Mouse (Mus musculus) liver, adult 2 months (tissue): ENCODE measurements around the gene Fam71a.

Experiments used
- CTCF ChIP-seq: fragments of 200-500 bp; IDR thresholded peaks from 2 replicates; pipeline ENCODE4 v1.5.1; 2011; ENCODE audit warnings: low read depth, low read length, control low read depth
- POLR2A ChIP-seq: fragments of 200-500 bp; IDR thresholded peaks from 2 replicates; pipeline ENCODE4 v1.6.1; 2011; ENCODE audit warnings: low read length, control low read depth; ENCODE audit not compliant: insufficient read depth; ENCODE audit errors: extremely low read depth

- no peak for TF ChIP-seq CTCF
- TF ChIP-seq POLR2A, result no peak
Measured at GRCm38 (mm10) chr1:191179846-191180245, 15.2 kb upstream of the Fam71a start.
